Mouse (Mus musculus) liver, postnatal 0 days (tissue): ENCODE data around the gene Brf1. TPM values are rescaled to one million over a fixed set of nuclear protein-coding genes. Genes with fewer than 3 reads are reported as not detected.

ENCODE experiments used
- ATAC-seq: fragments of 200-750 bp; cut with Nextera tagmentation; 2 replicates; pipeline ENCODE4 v1.8.0; 2017; ENCODE audit warnings: mild to moderate bottlenecking, moderate library complexity
- DNase-seq: peaks from one replicate; pipeline ENCODE4 v3.0.0-alpha.2; 2016
- H3K27ac ChIP-seq: fragments of 300-500 bp; sonication (generic); 2 replicates; pipeline ENCODE4 v1.5.1; 2014; ENCODE audit warnings: antibody characterized with exemption, moderate library complexity, mild to moderate bottlenecking, low read depth
- H3K27me3 ChIP-seq: fragments of 300-500 bp; sonication (generic); 2 replicates; pipeline ENCODE4 v1.6.1; 2014; ENCODE audit warnings: low read length, control low read depth, mixed read lengths; ENCODE audit not compliant: insufficient read depth
- H3K36me3 ChIP-seq: fragments of 300-500 bp; sonication (generic); replicated peaks from 2 replicates; pipeline ENCODE4 v1.6.1; 2014; ENCODE audit warnings: mild to moderate bottlenecking, control low read depth, low read length, moderate library complexity, mixed read lengths; ENCODE audit not compliant: insufficient read depth
- H3K4me1 ChIP-seq: fragments of 300-500 bp; sonication (generic); 2 replicates; pipeline ENCODE4 v1.6.1; 2014; ENCODE audit warnings: antibody characterized with exemption, mild to moderate bottlenecking, control low read depth; ENCODE audit not compliant: insufficient read depth
- H3K4me2 ChIP-seq: fragments of 300-500 bp; sonication (generic); 2 replicates; pipeline ENCODE4 v1.6.1; 2014; ENCODE audit warnings: low read depth, mild to moderate bottlenecking, low read length, moderate library complexity, mixed read lengths
- H3K4me3 ChIP-seq: fragments of 300-500 bp; sonication (generic); 2 replicates; pipeline ENCODE4 v1.5.1; 2014; ENCODE audit warnings: low read depth, low read length
- H3K9ac ChIP-seq: fragments of 300-500 bp; sonication (generic); replicated peaks from 2 replicates; pipeline ENCODE4 v1.6.1; 2014; ENCODE audit warnings: mild to moderate bottlenecking, moderate library complexity
- H3K9me3 ChIP-seq: fragments of 300-500 bp; sonication (generic); 2 replicates; pipeline ENCODE4 v1.6.1; 2016; ENCODE audit warnings: mild to moderate bottlenecking, control low read depth, low read length, mixed read lengths
- CTCF ChIP-seq: sonication (generic); IDR thresholded peaks from 2 replicates; pipeline ENCODE4 v1.5.1; 2016; ENCODE audit warnings: antibody characterized with exemption, low read depth
- EP300 ChIP-seq: IDR thresholded peaks from 2 replicates; pipeline ENCODE4 v1.6.1; 2016; ENCODE audit warnings: antibody characterized with exemption, low read depth, mild to moderate bottlenecking
- WGBS: fragments of 180-500 bp; shearing (Covaris S2); extraction: QIAGEN DNeasy Blood & Tissue Kit; methylation state at CpG from one replicate; pipeline ENCODE4 v1.1.7; 2014; ENCODE audit not compliant: insufficient replicate concordance; 5-methylcytosine and 5-hydroxymethylcytosine counted together
- polyA plus RNA-seq: library from polyadenylated mRNA; unstranded; fragments of >200 nt; fragmentation: Nextera tagmentation; extraction: Ambion mirVana; gene quantifications from 2 replicates; pipeline ENCODE4 v1.2.1, GENCODE M21; 2015

Brf1 gene
- polyA plus RNA-seq, 1 experiment from 2014 or later: 18.4 TPM

- Histone ChIP-seq H3K27ac (peak overlapping the region; percentile 55; the same call in 1 of the 2 replicates), H3K9ac (no peak overlapping the region), H3K4me2 (no peak overlapping the region), H3K27me3 (no peaks in the 10 kb centered on the region), H3K4me1 (peaks cover 9% of the 10 kb centered on the region), H3K36me3 (peaks cover 4% of the 10 kb centered on the region), H3K4me3 (no peak overlapping the region), H3K9me3 (no peaks in the 10 kb centered on the region)
- 68% methylated on average over 14 of the region's 15 CpGs for WGBS
- TF ChIP-seq CTCF (no peak), EP300 (no peak)
- DNase-seq (no peak), ATAC-seq (peak; percentile 30)
Measured at GRCm38 (mm10) chr12:113041481-113042439, 41.3 kb upstream of the Brf1 start.

DNA sequence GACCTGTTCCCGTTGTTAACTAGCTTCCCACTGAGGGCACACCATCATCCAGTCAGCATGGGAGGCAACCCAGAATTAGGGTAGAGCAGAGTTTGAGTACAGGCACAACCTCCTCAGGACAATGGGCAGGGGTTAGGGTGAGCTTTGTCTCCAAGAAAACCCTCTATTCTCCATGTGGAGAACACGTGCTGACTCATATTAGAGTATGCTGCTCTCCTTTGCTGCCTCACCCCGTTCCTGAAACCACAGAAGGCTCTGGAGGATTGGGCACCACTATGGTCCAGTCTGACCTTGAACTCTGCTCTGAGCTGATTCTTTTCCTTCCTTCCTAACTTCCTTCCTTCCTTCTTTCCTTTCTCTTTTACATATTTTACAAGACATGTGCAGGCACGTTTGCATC, 37.9 kb upstream of the Brf1 start:
- DNase-seq: no peak
- no peak overlapping the region for H3K27ac ChIP-seq
- H3K4me2 ChIP-seq: no peak overlapping the region
- no peaks in the 10 kb centered on the region for H3K9me3 ChIP-seq
- no peak for TF ChIP-seq CTCF
- no peak overlapping the region for H3K4me3 ChIP-seq
- no peaks in the 10 kb centered on the region for H3K36me3 ChIP-seq
- peaks cover 11% of the 10 kb centered on the region for H3K4me1 ChIP-seq
- no peak for ATAC-seq
- no peak overlapping the region for H3K9ac ChIP-seq
- WGBS: 86% methylated on average over 4 of the region's 4 CpGs
- H3K27me3 ChIP-seq: no peaks in the 10 kb centered on the region

GRCm38 (mm10) chr12:113036996-113037395, 36.5 kb upstream of the Brf1 start:
- DNase-seq: no peak

DNA sequence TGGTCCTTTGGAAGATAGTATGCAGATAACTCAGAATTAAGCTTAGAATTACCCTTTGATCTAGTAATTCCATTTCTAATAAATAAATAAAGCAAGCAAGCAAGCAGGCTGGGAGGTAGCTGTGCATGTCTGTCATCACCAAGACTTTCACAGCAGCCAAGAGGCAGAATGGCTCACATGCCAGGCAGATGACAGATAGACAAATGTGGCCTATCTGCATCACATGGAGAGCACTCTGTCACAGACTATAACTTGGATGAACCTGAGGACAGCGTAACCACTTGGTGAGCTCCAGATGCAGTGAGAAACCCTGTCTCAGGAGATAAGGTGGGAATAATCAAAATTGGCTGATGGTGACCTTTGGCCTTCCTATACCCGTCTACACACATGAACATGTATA, 34.6 kb upstream of the Brf1 start:
- WGBS: 51% methylated on average over 2 of the region's 2 CpGs
- no peak overlapping the region for H3K27ac ChIP-seq

More at GRCm38 (mm10) chr12:113036996-113037395, 36.5 kb upstream of the Brf1 start:
- Histone ChIP-seq H3K4me2 (no peak overlapping the region), H3K4me1 (peaks cover 17% of the 10 kb centered on the region), H3K4me3 (no peak overlapping the region), H3K9ac (no peak overlapping the region), H3K27me3 (no peaks in the 10 kb centered on the region), H3K36me3 (no peaks in the 10 kb centered on the region), H3K27ac (no peak overlapping the region), H3K9me3 (no peaks in the 10 kb centered on the region)
- ATAC-seq: peak; percentile 65
- 55% methylated on average over 4 of the region's 4 CpGs for WGBS
- TF ChIP-seq CTCF (no peak), EP300 (no peak; the same call in 1 of the 2 replicates)

GRCm38 (mm10) chr12:113032296-113033250, 32.1 kb upstream of the Brf1 start:
- H3K9me3 ChIP-seq: no peaks in the 10 kb centered on the region
- peaks cover 40% of the 10 kb centered on the region for H3K4me1 ChIP-seq
- ATAC-seq: no peak
- 84% methylated on average over 11 of the region's 11 CpGs for WGBS
- no peak overlapping the region for H3K4me2 ChIP-seq
- peaks cover 3% of the 10 kb centered on the region; the same call in 1 of the 2 replicates for H3K36me3 ChIP-seq
- no peak overlapping the region for H3K9ac ChIP-seq
- no peak overlapping the region for H3K4me3 ChIP-seq
- TF ChIP-seq EP300 (no peak), CTCF (no peak)
- H3K27me3 ChIP-seq: no peaks in the 10 kb centered on the region
- H3K27ac ChIP-seq: no peak overlapping the region
- no peak for DNase-seq

More for the DNA sequence above, 34.6 kb upstream of the Brf1 start:
- Histone ChIP-seq H3K27me3 (no peaks in the 10 kb centered on the region), H3K4me1 (peaks cover 36% of the 10 kb centered on the region), H3K9ac (no peak overlapping the region), H3K9me3 (no peaks in the 10 kb centered on the region), H3K36me3 (no peaks in the 10 kb centered on the region), H3K4me3 (no peak overlapping the region), H3K4me2 (no peak overlapping the region)
- no peak for TF ChIP-seq CTCF
- peak; percentile 48; the same call in 1 of the 2 replicates for TF ChIP-seq EP300
- ATAC-seq (peak; percentile 11; the same call in 1 of the 2 replicates), DNase-seq (no peak)
